Mouse (Mus musculus): Measurements from ENCODE around the gene Zfp617. TPM values are rescaled to one million over a fixed set of nuclear protein-coding genes. Genes with fewer than 3 reads are reported as not detected.
"Not testable (repeated sequence)": the region's sequence is repeated elsewhere in the genome, so short reads cannot be mapped to it uniquely, and the experiment has no call there.

Zfp617 gene
- polyA plus RNA-seq, 1 experiment from 2014 or later = 21.6 TPM

DNA sequence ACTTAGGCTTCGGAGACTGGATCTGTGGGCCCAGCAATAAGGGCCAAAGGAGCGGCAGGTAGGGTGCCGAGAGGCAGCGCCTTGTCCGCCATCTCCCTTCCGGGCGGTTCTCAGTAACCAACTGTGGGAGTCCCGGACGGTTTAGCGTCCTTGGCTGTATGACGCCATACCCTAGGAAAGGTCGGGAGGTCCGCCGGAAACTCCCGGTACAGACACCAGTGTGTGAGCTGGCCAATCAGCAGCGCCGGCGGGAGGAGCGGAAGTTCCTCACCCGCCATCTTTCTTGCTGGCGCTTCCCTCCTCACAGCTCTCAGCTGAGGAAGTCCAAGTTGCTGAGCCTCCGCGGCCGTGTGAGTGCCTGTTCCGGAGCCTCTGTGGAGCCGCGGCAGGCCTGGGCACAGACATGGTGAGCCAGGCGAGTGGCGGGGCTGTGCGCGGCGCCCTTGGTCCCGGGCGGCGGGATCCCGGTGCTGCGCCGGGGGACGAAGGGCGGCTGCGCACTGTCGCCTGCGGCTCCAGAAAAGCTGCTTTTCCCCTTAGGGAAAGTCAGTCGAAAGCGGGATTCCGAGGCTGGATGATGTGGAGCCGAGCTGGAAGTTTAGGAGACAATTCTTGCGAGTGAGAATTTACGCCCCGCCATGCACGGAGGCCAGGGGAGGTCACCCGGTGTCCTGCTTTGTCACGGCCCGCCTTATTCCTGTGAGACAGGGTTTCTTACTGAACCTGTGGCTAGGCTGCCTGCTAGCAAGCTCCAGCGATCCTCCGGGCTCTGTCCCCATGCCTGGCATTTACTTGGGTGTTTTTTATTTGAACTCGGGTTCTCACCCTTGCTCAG is 14.3 kb downstream of the Zfp617 start:
- H3K4me3 ChIP-seq (ENCODE audit: low read length) = peak overlapping the region; percentile 67
- WGBS = under 1% methylated on average over 56 of the region's 57 CpGs
- H3K27ac ChIP-seq (ENCODE audit: low read length) = peak overlapping the region; percentile 99
- peaks cover 8% of the 10 kb centered on the region for H3K4me1 ChIP-seq (ENCODE audit: control insufficient read depth, insufficient read depth, low read length)
- H3K9ac ChIP-seq (ENCODE audit: low read depth, low read length) = peak overlapping the region; percentile 92
- peak; percentile 100 for ATAC-seq
- H3K36me3 ChIP-seq (ENCODE audit: control insufficient read depth, insufficient read depth, low read length) = no peaks in the 10 kb centered on the region
- no peaks in the 10 kb centered on the region for H3K9me3 ChIP-seq (ENCODE audit: control insufficient read depth, low read length)
- no peaks in the 10 kb centered on the region for H3K27me3 ChIP-seq (replicated peaks; ENCODE audit: control insufficient read depth, insufficient read depth, low read length)
- H3K4me2 ChIP-seq (ENCODE audit: low read depth, low read length) = peak overlapping the region; percentile 61

DNA sequence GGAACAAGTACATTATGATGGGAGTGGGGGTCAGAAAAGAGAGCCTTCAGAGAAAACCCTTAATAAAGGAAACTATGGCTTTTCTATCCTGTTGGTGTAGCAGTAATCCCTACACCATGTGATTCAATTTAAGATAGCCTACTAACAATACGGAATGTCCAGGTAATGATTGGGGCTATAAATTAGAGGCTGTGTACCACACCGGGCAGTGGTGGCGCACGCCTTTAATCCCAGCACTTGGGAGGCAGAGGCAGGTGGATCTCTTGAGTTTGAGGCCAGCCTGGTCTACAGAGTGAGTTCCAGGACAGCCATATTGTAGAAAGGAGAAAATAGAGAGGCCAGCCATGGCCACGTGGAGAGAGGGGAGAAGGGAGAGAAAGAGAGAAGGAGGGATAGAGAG is 17.4 kb downstream of the Zfp617 start:
- 95% methylated on average over 5 of the region's 5 CpGs for WGBS
- peaks cover 8% of the 10 kb centered on the region for H3K4me1 ChIP-seq (ENCODE audit: control insufficient read depth, insufficient read depth, low read length)
- no peak overlapping the region for H3K9ac ChIP-seq (ENCODE audit: low read depth, low read length)
- no peaks in the 10 kb centered on the region for H3K9me3 ChIP-seq (ENCODE audit: control insufficient read depth, low read length)
- ATAC-seq = no peak
- no peak overlapping the region for H3K4me2 ChIP-seq (ENCODE audit: low read depth, low read length)
- no peaks in the 10 kb centered on the region for H3K27me3 ChIP-seq (replicated peaks; ENCODE audit: control insufficient read depth, insufficient read depth, low read length)
- H3K36me3 ChIP-seq (ENCODE audit: control insufficient read depth, insufficient read depth, low read length) = peaks cover 16% of the 10 kb centered on the region
- no peak overlapping the region for H3K27ac ChIP-seq (ENCODE audit: low read length)
- no peak overlapping the region for H3K4me3 ChIP-seq (ENCODE audit: low read length)

DNA sequence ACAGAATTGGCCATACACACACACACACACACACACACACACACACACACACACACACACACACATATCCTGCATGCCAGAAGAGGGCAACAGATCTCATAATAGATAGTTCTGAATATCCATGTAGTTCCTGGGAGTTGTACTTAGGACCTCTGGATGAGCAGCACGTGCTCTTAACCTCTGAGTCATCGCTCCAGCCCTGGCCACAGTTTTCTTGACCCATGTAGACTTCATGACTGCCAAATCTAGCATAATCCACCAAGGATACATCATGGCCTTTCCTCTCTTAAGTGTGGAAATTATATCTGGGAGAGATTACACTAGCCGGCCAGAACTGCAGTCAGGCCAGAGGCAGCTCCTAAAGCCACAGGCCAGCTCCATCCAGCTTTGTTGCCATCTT is 18.1 kb downstream of the Zfp617 start:
- H3K36me3 ChIP-seq (ENCODE audit: control insufficient read depth, insufficient read depth, low read length) = peaks cover 21% of the 10 kb centered on the region
- no peak for ATAC-seq
- H3K9ac ChIP-seq (ENCODE audit: low read depth, low read length) = no peak overlapping the region
- peaks cover 8% of the 10 kb centered on the region for H3K4me1 ChIP-seq (ENCODE audit: control insufficient read depth, insufficient read depth, low read length)
- no peak overlapping the region for H3K4me2 ChIP-seq (ENCODE audit: low read depth, low read length)
- WGBS = 94% methylated on average over 3 of the region's 3 CpGs
- no peaks in the 10 kb centered on the region for H3K27me3 ChIP-seq (replicated peaks; ENCODE audit: control insufficient read depth, insufficient read depth, low read length)
- no peaks in the 10 kb centered on the region for H3K9me3 ChIP-seq (ENCODE audit: control insufficient read depth, low read length)
- no peak overlapping the region for H3K27ac ChIP-seq (ENCODE audit: low read length)
- H3K4me3 ChIP-seq (ENCODE audit: low read length) = no peak overlapping the region

DNA sequence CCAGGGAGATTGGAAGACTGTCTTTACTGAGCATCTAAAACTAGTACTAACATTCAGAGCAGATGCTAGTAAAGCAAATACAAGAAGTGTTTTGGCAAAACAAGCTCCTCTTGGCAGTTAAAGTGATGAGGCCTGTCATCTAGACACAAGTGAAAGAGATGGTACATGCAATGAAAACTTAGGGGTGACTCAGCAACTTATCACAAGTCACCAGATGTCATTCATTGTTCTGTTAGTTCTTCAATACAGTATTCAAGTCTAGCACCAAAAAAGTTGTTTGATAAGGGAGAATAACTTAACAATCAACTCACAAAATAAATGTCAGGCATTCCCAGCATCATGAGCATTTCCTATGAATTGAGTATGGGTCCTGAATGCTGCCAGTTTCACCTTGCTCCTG is 19.3 kb downstream of the Zfp617 start:
- Histone ChIP-seq H3K9ac (ENCODE audit: low read depth, low read length) (no peak overlapping the region), H3K9me3 (ENCODE audit: control insufficient read depth, low read length) (no peaks in the 10 kb centered on the region), H3K27me3 (replicated peaks; ENCODE audit: control insufficient read depth, insufficient read depth, low read length) (no peaks in the 10 kb centered on the region), H3K4me1 (ENCODE audit: control insufficient read depth, insufficient read depth, low read length) (peaks cover 8% of the 10 kb centered on the region), H3K36me3 (ENCODE audit: control insufficient read depth, insufficient read depth, low read length) (peaks cover 21% of the 10 kb centered on the region), H3K27ac (ENCODE audit: low read length) (no peak overlapping the region), H3K4me2 (ENCODE audit: low read depth, low read length) (no peak overlapping the region), H3K4me3 (ENCODE audit: low read length) (no peak overlapping the region)
- no peak for ATAC-seq

DNA sequence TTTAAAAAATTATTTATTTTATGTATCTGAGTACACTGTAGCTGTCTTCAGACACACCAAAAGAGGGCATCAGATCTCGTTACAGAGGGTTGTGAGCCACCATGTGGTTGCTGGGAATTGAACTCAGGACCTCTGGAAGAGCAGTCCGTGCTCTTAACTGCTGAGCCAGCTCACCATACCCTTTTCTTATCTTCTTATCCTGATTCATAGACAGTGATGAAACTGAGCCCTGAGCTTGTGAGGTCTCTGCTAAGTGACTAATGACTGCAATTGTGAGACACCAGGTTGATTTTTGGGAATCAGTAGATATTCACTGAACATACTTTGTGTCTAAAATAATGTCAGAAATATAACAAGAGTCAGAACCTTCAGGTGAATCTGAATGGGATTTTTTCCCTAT is 29.6 kb downstream of the Zfp617 start:
- not testable (repeated sequence) for H3K4me3 ChIP-seq (ENCODE audit: low read length); H3K9me3 ChIP-seq (ENCODE audit: control insufficient read depth, low read length); H3K4me2 ChIP-seq (ENCODE audit: low read depth, low read length); H3K27me3 ChIP-seq (replicated peaks; ENCODE audit: control insufficient read depth, insufficient read depth, low read length); H3K4me1 ChIP-seq (ENCODE audit: control insufficient read depth, insufficient read depth, low read length); H3K36me3 ChIP-seq (ENCODE audit: control insufficient read depth, insufficient read depth, low read length); ATAC-seq; H3K9ac ChIP-seq (ENCODE audit: low read depth, low read length); H3K27ac ChIP-seq (ENCODE audit: low read length)
- 78% methylated on average over 2 of the region's 2 CpGs for WGBS

DNA sequence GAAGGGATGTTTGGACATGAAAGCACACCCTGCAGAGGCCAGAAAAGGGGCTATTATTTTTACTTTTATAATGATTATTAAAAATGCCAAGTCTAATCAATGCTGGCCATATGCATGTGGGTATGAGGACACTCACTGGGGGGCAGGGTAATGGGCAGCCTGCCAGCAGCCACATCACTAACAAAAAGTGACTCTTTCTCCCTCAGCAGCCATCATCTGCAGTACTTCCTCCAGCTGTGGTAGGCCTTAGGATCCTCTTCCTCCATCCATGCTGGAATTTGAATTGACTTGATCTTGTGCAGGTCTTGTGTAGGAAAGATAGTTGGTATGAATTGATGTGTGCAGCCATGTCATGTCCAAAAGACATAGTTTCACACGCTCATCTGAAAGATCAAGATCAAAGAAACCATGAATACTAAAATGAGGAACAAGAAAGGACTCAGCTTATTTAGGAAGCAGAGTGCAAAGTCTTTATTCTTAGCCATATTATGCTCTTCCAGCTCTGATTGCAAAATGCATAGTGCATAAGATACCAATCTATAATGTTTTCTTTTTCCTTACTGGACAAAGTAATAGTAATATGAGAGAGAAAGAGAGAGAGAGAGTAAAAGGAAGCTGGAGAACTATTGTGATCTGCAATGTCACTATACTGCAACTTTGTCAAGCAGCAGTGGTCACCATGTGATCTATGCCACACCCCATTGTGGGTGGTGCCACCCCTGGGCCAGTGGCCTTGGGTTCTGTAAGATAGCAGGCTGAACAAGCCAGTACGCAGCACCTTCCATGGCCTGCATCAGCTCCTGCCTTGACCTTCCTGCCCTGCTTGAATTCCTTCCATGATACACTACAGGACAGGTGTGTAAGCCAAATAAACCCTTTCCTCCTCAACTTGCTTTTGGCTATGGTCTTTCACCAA is 32.1 kb downstream of the Zfp617 start:
- Histone ChIP-seq H3K27ac (ENCODE audit: low read length) (no peak overlapping the region), H3K4me2 (ENCODE audit: low read depth, low read length) (no peak overlapping the region), H3K9ac (ENCODE audit: low read depth, low read length) (no peak overlapping the region), H3K9me3 (ENCODE audit: control insufficient read depth, low read length) (no peaks in the 10 kb centered on the region), H3K4me3 (ENCODE audit: low read length) (no peak overlapping the region), H3K36me3 (ENCODE audit: control insufficient read depth, insufficient read depth, low read length) (no peaks in the 10 kb centered on the region), H3K4me1 (ENCODE audit: control insufficient read depth, insufficient read depth, low read length) (no peaks in the 10 kb centered on the region), H3K27me3 (replicated peaks; ENCODE audit: control insufficient read depth, insufficient read depth, low read length) (no peaks in the 10 kb centered on the region)
- 71% methylated on average over 2 of the region's 2 CpGs for WGBS
- no peak for ATAC-seq

DNA sequence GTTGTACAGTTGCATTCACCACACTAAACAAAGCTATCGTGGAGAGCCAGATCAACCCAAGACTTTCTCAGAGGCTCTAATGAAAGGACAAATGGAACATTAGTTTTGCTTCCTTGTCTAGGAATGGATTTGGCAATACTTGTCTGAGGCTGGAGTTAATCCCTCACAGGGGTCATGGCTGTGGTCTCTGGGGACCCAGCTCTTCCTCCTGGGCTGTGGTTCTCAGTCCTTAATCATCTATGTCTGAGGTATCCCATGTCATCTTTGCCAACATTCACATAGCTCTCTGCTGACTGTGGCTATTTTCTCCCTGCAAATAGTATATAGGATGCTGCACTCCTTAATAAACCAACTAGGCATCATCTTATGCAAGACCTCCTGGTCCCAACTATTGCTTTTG is 33.3 kb downstream of the Zfp617 start:
- H3K36me3 ChIP-seq (ENCODE audit: control insufficient read depth, insufficient read depth, low read length) = no peaks in the 10 kb centered on the region
- H3K4me1 ChIP-seq (ENCODE audit: control insufficient read depth, insufficient read depth, low read length) = no peaks in the 10 kb centered on the region
- H3K4me3 ChIP-seq (ENCODE audit: low read length) = no peak overlapping the region
- no peak overlapping the region for H3K4me2 ChIP-seq (ENCODE audit: low read depth, low read length)
- H3K27ac ChIP-seq (ENCODE audit: low read length) = no peak overlapping the region
- no peak overlapping the region for H3K9ac ChIP-seq (ENCODE audit: low read depth, low read length)
- no peaks in the 10 kb centered on the region for H3K9me3 ChIP-seq (ENCODE audit: control insufficient read depth, low read length)
- ATAC-seq = no peak
- H3K27me3 ChIP-seq (replicated peaks; ENCODE audit: control insufficient read depth, insufficient read depth, low read length) = no peaks in the 10 kb centered on the region
- 87% methylated on average over 1 of the region's 1 CpGs for WGBS

DNA sequence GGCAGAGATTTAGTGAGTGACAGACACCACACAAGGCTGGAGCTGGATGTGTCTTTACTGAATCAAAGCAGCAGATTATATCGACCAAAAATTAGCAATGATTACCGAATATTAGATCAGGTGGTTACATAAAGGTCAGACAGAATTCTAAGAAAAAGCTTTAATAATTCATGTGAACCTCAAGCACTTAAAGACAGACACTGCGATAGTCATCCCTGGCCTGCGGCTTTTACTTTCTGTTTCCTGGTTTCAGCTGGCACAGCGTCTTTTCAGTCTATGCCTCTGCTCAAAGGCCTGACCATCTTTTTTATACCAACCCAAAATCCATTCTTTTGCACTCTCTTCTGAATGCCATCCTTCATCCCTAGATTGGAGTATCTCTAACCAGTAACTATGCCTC is 40.2 kb downstream of the Zfp617 start:
- no peaks in the 10 kb centered on the region for H3K36me3 ChIP-seq (ENCODE audit: control insufficient read depth, insufficient read depth, low read length)
- H3K9ac ChIP-seq (ENCODE audit: low read depth, low read length) = no peak overlapping the region

DNA sequence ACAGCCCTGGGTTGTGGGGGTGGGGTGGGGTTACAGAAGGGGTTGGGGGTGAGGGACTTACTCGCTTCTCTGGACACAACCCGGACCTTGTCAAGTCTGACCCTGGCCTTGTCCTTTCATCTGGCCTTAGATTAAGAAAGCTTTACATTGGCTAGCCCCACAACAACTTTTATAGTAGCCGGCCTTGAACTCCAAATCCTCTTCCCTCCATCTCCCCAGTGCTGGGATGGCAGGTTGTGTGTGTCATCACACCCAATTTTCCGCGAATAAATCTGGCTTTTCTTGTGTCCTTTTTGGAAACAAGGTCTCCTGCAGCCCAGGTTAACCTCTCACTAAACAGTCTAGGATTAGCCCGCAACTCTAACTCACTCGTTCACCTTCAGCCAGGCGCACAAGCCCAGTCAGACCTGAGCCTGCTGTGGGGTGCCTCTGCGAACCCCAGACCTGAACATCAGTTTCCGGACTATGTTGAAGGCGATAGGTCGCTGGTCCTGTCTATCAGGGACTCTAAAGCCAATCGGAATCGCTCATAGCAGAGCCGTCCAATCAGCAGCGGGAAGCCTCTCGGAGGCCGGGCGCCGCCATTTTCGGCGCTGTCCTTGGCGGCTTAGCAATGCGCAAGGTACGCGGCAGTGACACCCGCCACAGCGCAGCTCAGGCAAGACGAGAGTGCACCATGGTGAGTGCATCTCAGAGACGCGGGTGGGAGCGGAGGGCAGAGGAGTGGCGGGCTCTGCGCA is 42.2 kb downstream of the Zfp617 start, which contains the start of gene Zfp961:
TSS of gene Zfp961 (plus strand) at position 557 of the 740 bp plus-strand sequence.
- H3K9ac ChIP-seq (ENCODE audit: low read depth, low read length) = peak within 1 kb of the TSS; percentile 90
- H3K9me3 ChIP-seq (ENCODE audit: control insufficient read depth, low read length) = peaks cover 6% of the 10 kb centered on the region; the same call in 1 of the 2 replicates
- peaks cover 12% of the 10 kb centered on the region; the same call in 1 of the 2 replicates for H3K4me1 ChIP-seq (ENCODE audit: control insufficient read depth, insufficient read depth, low read length)
- H3K27ac ChIP-seq (ENCODE audit: low read length) = peak within 1 kb of the TSS; percentile 81
- H3K27me3 ChIP-seq (replicated peaks; ENCODE audit: control insufficient read depth, insufficient read depth, low read length) = no peaks in the 10 kb centered on the region
- 3% methylated on average over 34 of the region's 34 CpGs for WGBS
- peak; percentile 100 for ATAC-seq
- H3K4me3 ChIP-seq (ENCODE audit: low read length) = peak within 1 kb of the TSS; percentile 78
- H3K4me2 ChIP-seq (ENCODE audit: low read depth, low read length) = peak within 1 kb of the TSS; percentile 70
- peaks cover 2% of the 10 kb centered on the region; the same call in 1 of the 2 replicates for H3K36me3 ChIP-seq (ENCODE audit: control insufficient read depth, insufficient read depth, low read length)

More for the DNA sequence above, 40.2 kb downstream of the Zfp617 start:
- H3K27ac ChIP-seq (ENCODE audit: low read length) = no peak overlapping the region
- H3K4me1 ChIP-seq (ENCODE audit: control insufficient read depth, insufficient read depth, low read length) = peaks cover 12% of the 10 kb centered on the region; the same call in 1 of the 2 replicates
- no peaks in the 10 kb centered on the region for H3K27me3 ChIP-seq (replicated peaks; ENCODE audit: control insufficient read depth, insufficient read depth, low read length)
- no peak for ATAC-seq
- H3K9me3 ChIP-seq (ENCODE audit: control insufficient read depth, low read length) = no peaks in the 10 kb centered on the region
- no peak overlapping the region for H3K4me2 ChIP-seq (ENCODE audit: low read depth, low read length)
- no peak overlapping the region for H3K4me3 ChIP-seq (ENCODE audit: low read length)
- 86% methylated on average over 5 of the region's 5 CpGs for WGBS

All from intestine, embryonic 16.5 days (tissue).